Mouse (Mus musculus): ENCODE data around the gene Mdm2. TPM values are rescaled to one million over a fixed set of nuclear protein-coding genes. Genes with fewer than 3 reads are reported as not detected.

Gene Mdm2
- polyA plus RNA-seq, 1 experiment: 41.8 TPM

- Histone ChIP-seq H3K27me3 (replicated peaks) (peaks cover 7% of the 10 kb centered on the region), H3K4me1 (no peaks in the 10 kb centered on the region), H3K4me3 (replicated peaks) (no peak overlapping the region), H3K36me3 (replicated peaks; ENCODE audit: low read length) (no peaks in the 10 kb centered on the region), H3K9me3 (no peaks in the 10 kb centered on the region)
- TF ChIP-seq GATA1 (IDR thresholded peaks at IDR 0.05; ENCODE audit: borderline replicate concordance, low read length) (no peak), FLI1 (IDR thresholded peaks at IDR 0.05; ENCODE audit: low read length) (no peak)
These were observed 51.1 kb downstream of the Mdm2 start for GRCm38 (mm10) chr10:117659430-117659813.

GRCm38 (mm10) chr10:117658522-117659429, 51.8 kb downstream of the Mdm2 start:
- no peak for TF ChIP-seq FLI1 (IDR thresholded peaks at IDR 0.05; ENCODE audit: low read length)
- no peak overlapping the region for H3K4me3 ChIP-seq (replicated peaks)
- no peaks in the 10 kb centered on the region for H3K9me3 ChIP-seq
- H3K27me3 ChIP-seq (replicated peaks): peaks cover 7% of the 10 kb centered on the region
- no peaks in the 10 kb centered on the region for H3K36me3 ChIP-seq (replicated peaks; ENCODE audit: low read length)
- H3K4me1 ChIP-seq: no peaks in the 10 kb centered on the region

GRCm38 (mm10) chr10:117657659-117658306, 52.8 kb downstream of the Mdm2 start:
- no peaks in the 10 kb centered on the region for H3K9me3 ChIP-seq
- no peak overlapping the region for H3K4me3 ChIP-seq (replicated peaks)
- TF ChIP-seq FLI1 (IDR thresholded peaks at IDR 0.05; ENCODE audit: low read length) (no peak), GATA1 (IDR thresholded peaks at IDR 0.05; ENCODE audit: borderline replicate concordance, low read length) (no peak)
- H3K36me3 ChIP-seq (replicated peaks; ENCODE audit: low read length): no peaks in the 10 kb centered on the region
- H3K27me3 ChIP-seq (replicated peaks): peaks cover 7% of the 10 kb centered on the region
- no peaks in the 10 kb centered on the region for H3K4me1 ChIP-seq

GRCm38 (mm10) chr10:117656985-117657658, 53.4 kb downstream of the Mdm2 start:
- H3K4me3 ChIP-seq (replicated peaks): no peak overlapping the region
- H3K36me3 ChIP-seq (replicated peaks; ENCODE audit: low read length): no peaks in the 10 kb centered on the region
- H3K4me1 ChIP-seq: no peaks in the 10 kb centered on the region
- no peaks in the 10 kb centered on the region for H3K9me3 ChIP-seq
- no peak for TF ChIP-seq GATA1 (IDR thresholded peaks at IDR 0.05; ENCODE audit: borderline replicate concordance, low read length)
- TF ChIP-seq FLI1 (IDR thresholded peaks at IDR 0.05; ENCODE audit: low read length): no peak
- peaks cover 7% of the 10 kb centered on the region for H3K27me3 ChIP-seq (replicated peaks)

- Histone ChIP-seq H3K4me3 (replicated peaks) (no peak overlapping the region), H3K36me3 (replicated peaks; ENCODE audit: low read length) (no peaks in the 10 kb centered on the region), H3K9me3 (no peaks in the 10 kb centered on the region), H3K4me1 (no peaks in the 10 kb centered on the region), H3K27me3 (replicated peaks) (peaks cover 7% of the 10 kb centered on the region)
- TF ChIP-seq FLI1 (IDR thresholded peaks at IDR 0.05; ENCODE audit: low read length) (no peak), GATA1 (IDR thresholded peaks at IDR 0.05; ENCODE audit: borderline replicate concordance, low read length) (no peak)
These were observed 53.9 kb downstream of the Mdm2 start for GRCm38 (mm10) chr10:117656662-117656962.

GRCm38 (mm10) chr10:117655908-117656661, 54.5 kb downstream of the Mdm2 start:
- Histone ChIP-seq H3K36me3 (replicated peaks; ENCODE audit: low read length) (no peaks in the 10 kb centered on the region), H3K9me3 (no peaks in the 10 kb centered on the region), H3K27me3 (replicated peaks) (peaks cover 7% of the 10 kb centered on the region), H3K4me1 (no peaks in the 10 kb centered on the region), H3K4me3 (replicated peaks) (no peak overlapping the region)
- TF ChIP-seq FLI1 (IDR thresholded peaks at IDR 0.05; ENCODE audit: low read length) (no peak), GATA1 (IDR thresholded peaks at IDR 0.05; ENCODE audit: borderline replicate concordance, low read length) (no peak)

GRCm38 (mm10) chr10:117655460-117655859, 55.1 kb downstream of the Mdm2 start:
- peaks cover 7% of the 10 kb centered on the region for H3K27me3 ChIP-seq (replicated peaks)
- no peaks in the 10 kb centered on the region for H3K9me3 ChIP-seq
- H3K36me3 ChIP-seq (replicated peaks; ENCODE audit: low read length): no peaks in the 10 kb centered on the region
- TF ChIP-seq GATA1 (IDR thresholded peaks at IDR 0.05; ENCODE audit: borderline replicate concordance, low read length) (no peak), FLI1 (IDR thresholded peaks at IDR 0.05; ENCODE audit: low read length) (no peak)
- no peaks in the 10 kb centered on the region for H3K4me1 ChIP-seq
- no peak overlapping the region for H3K4me3 ChIP-seq (replicated peaks)

GRCm38 (mm10) chr10:117654576-117655123, 55.9 kb downstream of the Mdm2 start:
- no peak for TF ChIP-seq GATA1 (IDR thresholded peaks at IDR 0.05; ENCODE audit: borderline replicate concordance, low read length)
- no peak for TF ChIP-seq FLI1 (IDR thresholded peaks at IDR 0.05; ENCODE audit: low read length)
- no peaks in the 10 kb centered on the region for H3K9me3 ChIP-seq
- H3K4me3 ChIP-seq (replicated peaks): no peak overlapping the region
- H3K36me3 ChIP-seq (replicated peaks; ENCODE audit: low read length): no peaks in the 10 kb centered on the region
- H3K27me3 ChIP-seq (replicated peaks): peaks cover 7% of the 10 kb centered on the region
- H3K4me1 ChIP-seq: no peaks in the 10 kb centered on the region

GRCm38 (mm10) chr10:117653779-117654173, 56.8 kb downstream of the Mdm2 start:
- no peak for TF ChIP-seq GATA1 (IDR thresholded peaks at IDR 0.05; ENCODE audit: borderline replicate concordance, low read length)
- TF ChIP-seq FLI1 (IDR thresholded peaks at IDR 0.05; ENCODE audit: low read length): no peak
- Histone ChIP-seq H3K4me3 (replicated peaks) (no peak overlapping the region), H3K36me3 (replicated peaks; ENCODE audit: low read length) (no peaks in the 10 kb centered on the region), H3K27me3 (replicated peaks) (peaks cover 7% of the 10 kb centered on the region), H3K4me1 (no peaks in the 10 kb centered on the region), H3K9me3 (no peaks in the 10 kb centered on the region)
